In genomic region chr7:51862097-51862492, GRCm38 (mm10) we compare ENCODE assay signal across 8 mouse cellular contexts. TPM values are rescaled to one million over a fixed set of nuclear protein-coding genes. Genes with fewer than 3 reads are reported as not detected.
DNase-seq lines count a peak whose midpoint lies in the region; ATAC-seq lines count a peak whose summit lies in the region.

Gene Fancf, minus strand, starts transcription at chr7:51862267.

- peak within 1 kb of the TSS; percentile 91 for H3K27ac ChIP-seq in hindbrain, embryonic 11.5 days (ENCODE audit: low read depth, low read length)

- H3K27me3 ChIP-seq in hindbrain, embryonic 11.5 days (ENCODE audit: control insufficient read depth, insufficient read depth, low read length): no peaks in the 10 kb centered on the region

- peak within 1 kb of the TSS; percentile 72 for H3K9ac ChIP-seq in hindbrain, embryonic 11.5 days (ENCODE audit: low read depth, low read length)

- H3K36me3 ChIP-seq in hindbrain, embryonic 11.5 days (ENCODE audit: control insufficient read depth, insufficient read depth, low read length): no peaks in the 10 kb centered on the region

- under 1% methylated on average over 43 of the region's 43 CpGs for WGBS in hindbrain, embryonic 11.5 days

- DNase-seq in Muller cell, postnatal 12 days (ENCODE audit: inconsistent ontology term): peak; percentile 96
- DNase-seq in cerebellum, adult 9-11 months: peak; percentile 97
- DNase-seq in frontal cortex, adult 2 months (ENCODE audit: extremely low spot score in 1 of 2, low spot score in 1 of 2): peak; percentile 94 to 99
- peak; percentile 97 for DNase-seq in hindbrain, embryonic 11.5 days (ENCODE audit: low spot score)
- DNase-seq in layer of hippocampus, postnatal 10 days (ENCODE audit: low spot score in 2 of 2): peak; percentile 100
- peak; percentile 97 for DNase-seq in lung, postnatal 10 days
- peak; percentile 97 for DNase-seq in ovary, postnatal 36 days (ENCODE audit: low spot score)
- DNase-seq in thymus, postnatal 25 days: peak; percentile 98

- peak within 1 kb of the TSS; percentile 63 for H3K4me2 ChIP-seq in hindbrain, embryonic 11.5 days (replicated peaks; ENCODE audit: low read depth, low read length)

- peak; percentile 99 for ATAC-seq in hindbrain, embryonic 11.5 days (ENCODE audit: low FRiP score)

- H3K4me1 ChIP-seq in hindbrain, embryonic 11.5 days (replicated peaks; ENCODE audit: control insufficient read depth, insufficient read depth, low read length): no peaks in the 10 kb centered on the region; the same call in 1 of the 2 replicates

- peak within 1 kb of the TSS; percentile 57 for H3K4me3 ChIP-seq in hindbrain, embryonic 11.5 days (ENCODE audit: low read depth, low read length)

- no peaks in the 10 kb centered on the region for H3K9me3 ChIP-seq in hindbrain, embryonic 11.5 days (ENCODE audit: control insufficient read depth, low read length)

RNA-seq across cellular contexts. Expression of gene Fancf, which starts in this region (rescaled TPM):
- polyA plus RNA-seq in frontal cortex, adult 2 months (2012; rRNA removed): 4.8 and 5.0 TPM in 2 replicates
- 12.1 and 14.2 TPM in 2 replicates for polyA plus RNA-seq in hindbrain, embryonic 11.5 days (2014; fragmentation: Nextera tagmentation; extraction: Ambion mirVana)
- 1 to 10 TPM; 5.5 to 6.0 TPM for total RNA-seq in layer of hippocampus, postnatal 10 days (2021)

Comparison
In these comparisons a context has a peak if more than half of its experiments do, and no peak if none do; other contexts are left out.
1. Peak in every context shown above with its lines: DNase-seq, ATAC-seq, H3K4me3 ChIP-seq and H3K27ac ChIP-seq.